In the genomic region with DNA sequence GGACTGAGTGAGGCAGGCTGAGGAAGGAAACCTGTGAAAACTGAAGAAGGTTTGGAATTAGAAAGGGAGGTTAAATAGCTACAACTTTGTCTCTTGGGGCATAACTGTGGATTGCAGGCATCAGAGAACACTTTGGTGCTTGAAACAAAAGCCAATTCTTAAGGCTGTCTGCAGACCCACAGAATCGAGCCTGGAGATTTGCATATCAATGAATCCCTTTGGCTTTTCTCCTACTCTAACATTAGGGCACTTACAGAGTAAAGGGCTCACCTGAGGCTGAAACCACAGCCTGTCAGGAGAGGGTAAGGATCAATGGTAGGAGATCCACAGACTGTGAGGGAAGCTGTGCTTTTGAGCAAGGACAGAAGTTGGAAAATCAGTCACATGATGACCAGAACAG, we compare ENCODE assay signal across 23 mouse cellular contexts. TPM values are rescaled to one million over a fixed set of nuclear protein-coding genes. Genes with fewer than 3 reads are reported as not detected.
"Had no signal": no experiment of that assay in that cellular context is flagged by ENCODE, and none has a peak within 500 bp of the region (broad histone marks: within the 10 kb centered on the region; RNA-seq: fewer than 3 reads in every experiment).

No protein-coding gene starts in this region.

- ATAC-seq: liver, postnatal 0 days; midbrain, embryonic 13.5 days; midbrain, embryonic 15.5 days had no signal

- H3K27ac ChIP-seq: lung, embryonic 15.5 days; macrophage; midbrain, embryonic 13.5 days; midbrain, embryonic 15.5 days; neural tube, embryonic 13.5 days; neural tube, embryonic 15.5 days; stomach, embryonic 15.5 days; stomach, postnatal 0 days had no signal

- H3K4me2 ChIP-seq: lung, embryonic 15.5 days; midbrain, embryonic 11.5 days; midbrain, embryonic 13.5 days; midbrain, embryonic 15.5 days; neural tube, embryonic 13.5 days; neural tube, embryonic 15.5 days; stomach, embryonic 15.5 days had no signal

- H3K27me3 ChIP-seq: lung, embryonic 15.5 days; megakaryocyte, embryonic 14.5 days; midbrain, embryonic 13.5 days; midbrain, embryonic 15.5 days; neural tube, embryonic 13.5 days; neural tube, embryonic 15.5 days; stomach, embryonic 15.5 days had no signal

- H3K4me3 ChIP-seq: lung, embryonic 15.5 days; megakaryocyte, embryonic 14.5 days; midbrain, embryonic 13.5 days; midbrain, embryonic 15.5 days; myocyte; neural tube, embryonic 13.5 days; neural tube, embryonic 15.5 days; stomach, embryonic 15.5 days had no signal

- H3K9me3 ChIP-seq: lung, embryonic 15.5 days; megakaryocyte, embryonic 14.5 days; midbrain, embryonic 13.5 days; midbrain, embryonic 15.5 days; neural tube, embryonic 13.5 days; neural tube, embryonic 15.5 days; stomach, embryonic 15.5 days had no signal

- DNase-seq: liver, postnatal 0 days; lung, adult 2 months; lung, postnatal 14 days; lung, postnatal 36 days; right cerebral cortex, postnatal 14 days; thymus, adult 2 months; thymus, postnatal 25 days; thymus, postnatal 4 days had no signal

- H3K9ac ChIP-seq: liver, postnatal 0 days; lung, embryonic 15.5 days; midbrain, embryonic 13.5 days; midbrain, embryonic 15.5 days; neural tube, embryonic 13.5 days; neural tube, embryonic 15.5 days; stomach, embryonic 15.5 days had no signal

- H3K36me3 ChIP-seq: lung, embryonic 15.5 days; midbrain, embryonic 13.5 days; midbrain, embryonic 15.5 days; neural tube, embryonic 13.5 days; neural tube, embryonic 15.5 days; stomach, embryonic 15.5 days had no signal

- H3K4me1 ChIP-seq: lung, embryonic 15.5 days; megakaryocyte, embryonic 14.5 days; midbrain, embryonic 15.5 days; neural tube, embryonic 13.5 days; neural tube, embryonic 15.5 days; stomach, embryonic 15.5 days had no signal

RNA-seq across cellular contexts. Expression of a gene that starts 8.8 kb away (rescaled TPM):
- total RNA-seq: megakaryocyte progenitor cell, adult 5-6 weeks had no signal
- polyA plus RNA-seq: liver, postnatal 0 days; lung, adult 2 months; lung, postnatal 0 days; macrophage; midbrain, embryonic 11.5 days; midbrain, embryonic 13.5 days; myocyte; neural tube, embryonic 11.5 days; neural tube, embryonic 13.5 days; neural tube, embryonic 15.5 days; spleen, adult 2 months; stomach, embryonic 15.5 days had no signal
